Mouse (Mus musculus) forebrain, embryonic 15.5 days (tissue): ENCODE results near the gene Mark2. TPM values are rescaled to one million over a fixed set of nuclear protein-coding genes. Genes with fewer than 3 reads are reported as not detected.

ENCODE experiments used
- ATAC-seq: fragments of 200-750 bp; cut with Nextera tagmentation; replicated peaks from 2 replicates; pipeline ENCODE4 v1.8.0; 2017; ENCODE audit warnings: mild to moderate bottlenecking, moderate TSS enrichment, moderate library complexity
- H3K27ac ChIP-seq: fragments of 300-500 bp; sonication (generic); replicated peaks from 2 replicates; pipeline ENCODE4 v1.5.1; 2015; ENCODE audit warnings: mild to moderate bottlenecking, inconsistent platforms
- H3K27me3 ChIP-seq: fragments of 300-500 bp; sonication (generic); 2 replicates; pipeline ENCODE4 v1.6.1; 2015; ENCODE audit warnings: inconsistent platforms
- H3K36me3 ChIP-seq: fragments of 300-500 bp; sonication (generic); 2 replicates; pipeline ENCODE4 v1.6.1; 2015; ENCODE audit warnings: mild to moderate bottlenecking, inconsistent platforms
- H3K4me1 ChIP-seq: fragments of 300-500 bp; sonication (generic); 2 replicates; pipeline ENCODE4 v1.6.1; 2015; ENCODE audit warnings: inconsistent platforms
- H3K4me2 ChIP-seq: fragments of 300-500 bp; sonication (generic); replicated peaks from 2 replicates; pipeline ENCODE4 v1.6.1; 2015; ENCODE audit warnings: mild to moderate bottlenecking, inconsistent platforms
- H3K4me3 ChIP-seq: fragments of 300-500 bp; sonication (generic); 2 replicates; pipeline ENCODE4 v1.5.1; 2015; ENCODE audit warnings: mild to moderate bottlenecking, inconsistent platforms
- H3K9ac ChIP-seq: fragments of 300-500 bp; sonication (generic); replicated peaks from 2 replicates; pipeline ENCODE4 v1.6.1; 2015; ENCODE audit warnings: mild to moderate bottlenecking, inconsistent platforms
- H3K9me3 ChIP-seq: fragments of 300-500 bp; sonication (generic); 2 replicates; pipeline ENCODE4 v1.6.1; 2016; ENCODE audit warnings: inconsistent platforms
- WGBS: fragments of 180-500 bp; shearing (Covaris S2); methylation state at CpG from one replicate; pipeline ENCODE4 v1.1.7; 2015; ENCODE audit warnings: mixed read lengths; 5-methylcytosine and 5-hydroxymethylcytosine counted together
- polyA plus RNA-seq: library from polyadenylated mRNA; unstranded; fragments of >200 nt; fragmentation: Nextera tagmentation; extraction: Ambion mirVana; gene quantifications from 2 replicates; pipeline ENCODE4 v1.2.1, GENCODE M21; 2015

The Mark2 gene
- polyA plus RNA-seq, 1 experiment from 2014 or later = 52.8 TPM

DNA sequence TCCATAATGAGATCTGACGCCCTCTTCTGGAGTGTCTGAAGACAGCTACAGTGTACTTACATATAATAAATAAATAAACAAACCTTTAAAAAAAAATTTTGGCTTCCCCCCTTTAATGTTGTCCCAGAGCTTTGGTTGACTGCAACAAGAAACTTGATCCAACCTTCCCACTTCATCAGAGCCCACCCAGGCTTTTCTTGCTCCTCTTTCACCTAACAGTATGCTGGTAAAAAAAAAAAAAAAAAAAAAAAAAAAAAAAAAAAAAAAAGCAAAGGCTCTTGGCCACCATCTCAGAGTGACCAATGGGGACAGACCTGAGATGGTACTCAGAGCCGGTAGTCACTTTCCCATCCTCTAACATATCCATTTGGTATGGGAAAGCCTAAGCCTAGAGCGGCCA lies 53.4 kb downstream of the Mark2 start:
- Histone ChIP-seq H3K4me1 (peaks cover 5% of the 10 kb centered on the region; the same call in 1 of the 2 replicates), H3K4me3 (no peak overlapping the region), H3K36me3 (peaks cover 50% of the 10 kb centered on the region), H3K27me3 (no peaks in the 10 kb centered on the region), H3K27ac (no peak overlapping the region), H3K4me2 (no peak overlapping the region), H3K9ac (no peak overlapping the region), H3K9me3 (no peaks in the 10 kb centered on the region)
- no peak for ATAC-seq
- WGBS = 93% methylated on average over 3 of the region's 3 CpGs

DNA sequence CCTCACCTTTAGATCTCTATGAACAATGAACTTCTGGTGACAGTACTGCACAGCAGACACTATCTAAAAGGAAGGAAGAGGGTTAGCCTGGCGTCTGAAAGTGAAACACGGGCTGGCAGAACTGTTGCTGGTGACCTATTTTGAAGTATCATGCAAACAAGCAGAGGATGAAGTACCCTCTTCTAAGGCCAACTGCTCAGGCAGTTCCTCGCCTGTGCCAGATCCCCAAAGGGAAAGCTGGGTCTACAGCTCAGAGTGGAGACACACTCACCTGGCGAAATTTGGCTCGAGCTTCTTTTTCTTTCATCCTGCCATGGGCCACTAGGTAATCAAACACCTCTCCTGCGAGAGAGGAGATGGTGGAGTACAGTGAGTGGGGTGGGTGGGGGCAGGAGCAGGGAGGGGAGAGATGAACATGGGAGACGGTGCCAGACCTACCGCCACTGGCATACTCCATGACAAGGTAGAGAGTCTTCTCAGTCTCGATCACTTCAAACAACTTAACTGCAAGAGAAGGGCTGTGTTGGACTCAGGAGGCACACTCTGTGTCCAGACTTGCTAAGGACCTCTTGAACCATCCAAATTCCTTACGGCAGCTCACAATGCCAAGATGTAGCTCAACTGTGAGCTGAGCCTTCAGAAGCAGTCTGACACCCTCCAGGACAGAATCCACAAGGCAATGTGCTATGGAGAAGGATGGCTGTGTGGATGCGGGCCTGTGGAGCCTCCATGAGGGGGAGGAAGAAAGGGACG lies 54.9 kb downstream of the Mark2 start:
- no peaks in the 10 kb centered on the region for H3K27me3 ChIP-seq
- H3K9ac ChIP-seq = no peak overlapping the region
- H3K4me2 ChIP-seq = no peak overlapping the region
- H3K27ac ChIP-seq = no peak overlapping the region
- peaks cover 65% of the 10 kb centered on the region for H3K36me3 ChIP-seq
- no peak overlapping the region for H3K4me3 ChIP-seq
- peaks cover under 1% of the 10 kb centered on the region; the same call in 1 of the 2 replicates for H3K4me1 ChIP-seq
- 92% methylated on average over 12 of the region's 12 CpGs for WGBS
- H3K9me3 ChIP-seq = no peaks in the 10 kb centered on the region
- ATAC-seq = no peak

DNA sequence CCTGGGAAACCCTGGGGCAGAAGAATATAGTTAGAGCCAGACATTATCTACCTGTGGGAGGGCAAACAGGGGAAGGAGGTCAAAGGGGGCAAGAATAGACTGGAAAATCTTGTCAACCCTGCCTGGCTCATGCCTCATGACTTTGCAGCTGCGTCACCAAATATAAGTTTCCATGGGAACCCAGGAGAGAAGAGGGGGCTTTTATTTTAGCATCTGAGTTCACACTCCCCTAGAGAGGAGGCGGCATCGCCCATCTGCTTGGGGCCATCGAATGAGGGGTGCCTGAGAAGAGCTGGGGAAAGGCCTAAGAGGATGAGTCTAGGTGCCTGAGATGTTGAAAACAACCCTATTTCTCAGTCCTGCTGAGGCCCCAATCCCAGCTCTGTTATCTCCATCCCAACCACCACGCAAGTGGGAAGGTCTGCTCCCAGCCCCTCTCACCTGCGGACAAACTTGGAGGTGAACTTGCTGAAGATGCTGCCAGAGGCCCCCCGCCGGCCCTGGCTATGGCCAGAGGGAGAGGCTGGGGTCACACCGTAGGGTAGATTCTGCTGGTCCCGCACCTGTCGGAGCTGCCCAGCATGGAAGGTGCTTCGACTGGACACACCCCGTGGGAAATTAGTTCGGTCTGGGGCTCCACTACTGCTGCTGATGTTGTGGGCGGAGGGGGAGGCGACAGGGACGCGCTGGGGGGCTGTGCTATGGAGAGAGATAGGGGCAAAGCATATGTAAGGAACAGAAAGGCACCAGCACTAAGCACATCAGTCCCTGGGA lies 60.9 kb downstream of the Mark2 start:
- Histone ChIP-seq H3K36me3 (peaks cover 72% of the 10 kb centered on the region), H3K4me2 (no peak overlapping the region), H3K4me1 (peaks cover 34% of the 10 kb centered on the region), H3K9ac (no peak overlapping the region), H3K9me3 (no peaks in the 10 kb centered on the region), H3K27me3 (no peaks in the 10 kb centered on the region), H3K27ac (peak overlapping the region; percentile 32), H3K4me3 (no peak overlapping the region)
- WGBS = 87% methylated on average over 18 of the region's 18 CpGs
- no peak for ATAC-seq

DNA sequence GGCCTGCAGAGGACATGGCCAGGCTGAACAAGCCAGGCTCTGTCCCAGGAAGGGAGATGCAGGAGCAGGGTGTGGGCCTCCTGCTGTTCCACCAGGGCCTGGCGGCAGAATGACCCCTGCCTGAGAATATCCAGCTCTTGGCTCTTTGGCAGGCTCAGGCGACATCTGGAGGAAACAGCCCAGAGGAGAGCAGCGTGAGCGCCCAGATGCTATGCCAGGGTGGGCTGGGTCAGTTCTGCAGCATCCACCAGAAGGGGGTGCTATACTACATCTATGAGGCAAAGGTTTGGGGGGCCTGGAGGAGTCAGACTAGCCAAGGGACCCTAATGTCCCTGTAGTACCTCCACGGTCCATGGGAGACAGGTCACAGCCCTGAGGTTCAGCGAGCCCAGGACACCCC lies 62.5 kb downstream of the Mark2 start:
- no peak overlapping the region for H3K9ac ChIP-seq
- peaks cover 65% of the 10 kb centered on the region for H3K36me3 ChIP-seq
- ATAC-seq = no peak
- H3K4me2 ChIP-seq = no peak overlapping the region
- peaks cover 50% of the 10 kb centered on the region for H3K4me1 ChIP-seq
- peak overlapping the region; percentile 61; the same call in 1 of the 2 replicates for H3K27ac ChIP-seq
- H3K9me3 ChIP-seq = no peaks in the 10 kb centered on the region
- no peaks in the 10 kb centered on the region for H3K27me3 ChIP-seq
- 27% methylated on average over 6 of the region's 6 CpGs for WGBS
- H3K4me3 ChIP-seq = no peak overlapping the region

GRCm38 (mm10) chr19:7278200-7278906 lies 63.3 kb downstream of the Mark2 start:
- peak overlapping the region; percentile 93; the same call in 1 of the 2 replicates for H3K27ac ChIP-seq
- H3K36me3 ChIP-seq = peaks cover 65% of the 10 kb centered on the region
- H3K4me3 ChIP-seq = no peak overlapping the region
- no peaks in the 10 kb centered on the region for H3K9me3 ChIP-seq
- H3K4me2 ChIP-seq = no peak overlapping the region
- no peaks in the 10 kb centered on the region for H3K27me3 ChIP-seq
- peaks cover 55% of the 10 kb centered on the region for H3K4me1 ChIP-seq
- 69% methylated on average over 6 of the region's 6 CpGs for WGBS
- no peak for ATAC-seq
- no peak overlapping the region; the same call in 1 of the 2 replicates for H3K9ac ChIP-seq

GRCm38 (mm10) chr19:7276796-7277195 lies 64.9 kb downstream of the Mark2 start:
- ATAC-seq = no peak
- H3K4me1 ChIP-seq = peaks cover 68% of the 10 kb centered on the region
- no peaks in the 10 kb centered on the region for H3K27me3 ChIP-seq
- H3K4me3 ChIP-seq = no peak overlapping the region
- H3K27ac ChIP-seq = peak overlapping the region; percentile 93
- no peaks in the 10 kb centered on the region for H3K9me3 ChIP-seq
- H3K9ac ChIP-seq = 0 out of 2 replicates have a peak overlapping the region, but pooled peaks have one; percentile 9
- peaks cover 65% of the 10 kb centered on the region for H3K36me3 ChIP-seq
- H3K4me2 ChIP-seq = no peak overlapping the region
- 64% methylated on average over 7 of the region's 7 CpGs for WGBS

GRCm38 (mm10) chr19:7276053-7276659 lies 65.5 kb downstream of the Mark2 start:
- H3K36me3 ChIP-seq = peaks cover 66% of the 10 kb centered on the region
- peak overlapping the region; percentile 93 for H3K27ac ChIP-seq
- H3K27me3 ChIP-seq = no peaks in the 10 kb centered on the region
- peak; percentile 23 for ATAC-seq
- peaks cover 74% of the 10 kb centered on the region for H3K4me1 ChIP-seq
- H3K4me2 ChIP-seq = no peak overlapping the region; the same call in 1 of the 2 replicates
- WGBS = 20% methylated on average over 7 of the region's 7 CpGs
- H3K9me3 ChIP-seq = no peaks in the 10 kb centered on the region
- no peak overlapping the region for H3K4me3 ChIP-seq
- H3K9ac ChIP-seq = peak overlapping the region; percentile 35; the same call in 1 of the 2 replicates

DNA sequence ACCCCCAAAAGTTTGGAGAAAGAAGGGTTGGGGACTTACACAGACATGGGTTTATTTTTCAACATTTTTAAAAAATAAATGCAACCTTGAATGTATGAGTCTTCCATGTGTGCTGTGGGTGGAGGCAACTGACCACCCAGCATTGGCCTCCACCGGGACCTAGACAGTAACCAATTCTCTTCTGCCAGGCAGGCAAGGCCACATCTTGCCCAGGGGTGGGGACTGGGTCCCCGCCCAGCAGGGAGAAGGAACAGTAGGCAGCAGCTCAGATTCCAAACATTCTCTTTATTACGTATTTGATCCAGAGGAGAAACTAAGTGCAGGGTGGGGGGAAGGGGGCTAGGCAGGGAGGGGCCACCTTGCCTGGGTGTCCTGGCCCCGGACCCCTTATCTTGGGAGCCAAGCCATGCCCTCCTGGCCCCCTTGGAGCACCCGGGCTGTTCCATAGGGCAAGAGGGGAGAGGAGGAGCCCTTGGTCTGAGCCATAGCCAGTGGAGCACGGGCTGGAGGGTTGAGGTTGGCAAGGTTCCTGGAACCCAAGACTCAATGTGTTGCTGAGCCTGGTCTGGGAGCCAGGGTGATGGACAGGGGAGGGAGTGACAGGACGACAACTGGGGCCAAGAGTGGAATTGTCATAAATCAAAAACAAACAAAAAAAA lies 66.4 kb downstream of the Mark2 start:
- peak overlapping the region; percentile 93 for H3K27ac ChIP-seq
- H3K9ac ChIP-seq = peak overlapping the region; percentile 32
- 44% methylated on average over 7 of the region's 7 CpGs for WGBS
- H3K4me2 ChIP-seq = peak overlapping the region; percentile 23
- H3K9me3 ChIP-seq = no peaks in the 10 kb centered on the region
- H3K4me1 ChIP-seq = peaks cover 79% of the 10 kb centered on the region
- H3K4me3 ChIP-seq = no peak overlapping the region
- H3K27me3 ChIP-seq = no peaks in the 10 kb centered on the region
- ATAC-seq = no peak
- H3K36me3 ChIP-seq = peaks cover 63% of the 10 kb centered on the region

- H3K4me3 ChIP-seq = no peak overlapping the region
- H3K9ac ChIP-seq = 0 out of 2 replicates have a peak overlapping the region, but pooled peaks have one; percentile 27
- H3K27ac ChIP-seq = peak overlapping the region; percentile 93
- H3K36me3 ChIP-seq = peaks cover 62% of the 10 kb centered on the region
- 57% methylated on average over 13 of the region's 13 CpGs for WGBS
- ATAC-seq = peak; percentile 30
- no peaks in the 10 kb centered on the region for H3K27me3 ChIP-seq
- peaks cover 84% of the 10 kb centered on the region for H3K4me1 ChIP-seq
- no peaks in the 10 kb centered on the region for H3K9me3 ChIP-seq
- H3K4me2 ChIP-seq = peak overlapping the region; percentile 23
These were observed 67.2 kb downstream of the Mark2 start for GRCm38 (mm10) chr19:7274326-7274990.

DNA sequence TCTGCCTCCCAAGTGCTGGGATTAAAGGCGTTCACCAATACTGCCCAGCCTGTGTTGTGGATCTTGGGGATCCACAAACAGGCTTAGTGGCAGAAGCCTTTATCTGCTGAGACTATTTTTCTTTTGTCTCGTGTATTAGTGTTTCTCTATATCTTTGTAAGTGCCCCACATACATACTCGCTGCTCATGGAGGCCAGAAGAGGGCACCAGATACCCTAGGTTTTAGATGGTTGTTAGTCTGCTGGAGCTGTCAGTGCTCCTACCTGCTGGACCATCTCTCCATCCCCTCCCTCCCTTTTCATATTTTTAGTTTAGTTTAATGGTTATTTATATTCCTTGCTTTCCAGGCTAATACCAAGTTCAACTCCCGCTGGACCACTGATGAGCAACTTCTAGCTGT lies 68.2 kb downstream of the Mark2 start:
- peak overlapping the region; percentile 93 for H3K27ac ChIP-seq
- H3K9me3 ChIP-seq = no peaks in the 10 kb centered on the region
- no peak overlapping the region for H3K9ac ChIP-seq
- WGBS = 85% methylated on average over 4 of the region's 4 CpGs
- H3K27me3 ChIP-seq = no peaks in the 10 kb centered on the region
- ATAC-seq = no peak
- peaks cover 62% of the 10 kb centered on the region for H3K36me3 ChIP-seq
- no peak overlapping the region for H3K4me3 ChIP-seq
- H3K4me1 ChIP-seq = peaks cover 82% of the 10 kb centered on the region
- H3K4me2 ChIP-seq = no peak overlapping the region
